Mouse (Mus musculus): ENCODE measurements around the gene Rab3d.

DNA sequence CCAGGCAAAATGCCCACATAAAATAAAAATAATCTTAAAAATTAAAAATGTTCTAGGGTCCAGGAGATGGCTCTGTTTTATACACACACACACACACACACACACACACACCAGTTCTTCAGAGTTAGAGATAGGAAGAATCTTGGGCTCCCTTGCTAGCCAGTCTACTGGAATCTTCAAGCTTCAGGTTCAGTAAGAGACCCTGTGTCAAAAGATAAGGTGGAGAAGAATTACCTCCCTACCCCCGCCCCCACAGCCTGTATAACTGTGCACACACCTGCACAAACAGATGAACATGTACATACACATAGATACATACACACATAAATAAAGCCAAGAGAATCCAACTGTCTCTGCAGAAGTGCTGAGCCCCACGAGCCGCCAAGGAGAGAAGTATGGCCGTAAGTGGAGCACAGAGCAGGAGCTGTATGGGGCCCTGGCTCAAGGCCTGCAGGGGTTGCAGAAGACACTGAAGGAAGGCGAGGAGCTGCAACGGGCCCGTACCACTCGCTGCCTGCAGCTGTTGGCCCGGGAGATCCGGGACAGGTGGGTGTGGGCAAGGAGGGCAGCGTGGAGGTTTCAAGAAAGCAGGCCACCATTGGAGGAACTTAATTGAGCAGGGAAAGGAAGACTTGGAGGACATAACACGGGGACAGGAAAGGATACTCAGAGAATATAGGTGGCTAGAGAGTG is 14.6 kb upstream of the Rab3d start:
- TF ChIP-seq EP300 (IDR thresholded peaks at IDR 0.05; ENCODE audit: insufficient read depth, low read depth, low read length) = no peak
- TF ChIP-seq CTCF (IDR thresholded peaks at IDR 0.05; ENCODE audit: low read depth, low read length) = no peak
